Mouse (Mus musculus) forebrain, embryonic 13.5 days (tissue): ENCODE data around the gene Sprtn. TPM values are rescaled to one million over a fixed set of nuclear protein-coding genes. Genes with fewer than 3 reads are reported as not detected.

Experiments used
- ATAC-seq: fragments of 200-750 bp; cut with Nextera tagmentation; 2 replicates; pipeline ENCODE4 v1.8.0; 2017
- H3K27ac ChIP-seq: fragments of 300-500 bp; sonication (generic); 2 replicates; pipeline ENCODE4 v1.5.1; 2015; ENCODE audit warnings: inconsistent platforms, mild to moderate bottlenecking, moderate library complexity
- H3K27me3 ChIP-seq: fragments of 300-500 bp; sonication (generic); 2 replicates; pipeline ENCODE4 v1.6.1; 2015; ENCODE audit warnings: mild to moderate bottlenecking, inconsistent platforms
- H3K36me3 ChIP-seq: fragments of 300-500 bp; sonication (generic); 2 replicates; pipeline ENCODE4 v1.6.1; 2015; ENCODE audit warnings: mild to moderate bottlenecking, inconsistent platforms; ENCODE audit not compliant: poor library complexity, severe bottlenecking
- H3K4me1 ChIP-seq: fragments of 300-500 bp; sonication (generic); 2 replicates; pipeline ENCODE4 v1.6.1; 2015; ENCODE audit warnings: inconsistent platforms
- H3K4me2 ChIP-seq: fragments of 300-500 bp; sonication (generic); 2 replicates; pipeline ENCODE4 v1.6.1; 2015; ENCODE audit warnings: inconsistent platforms, mild to moderate bottlenecking, moderate library complexity
- H3K4me3 ChIP-seq: fragments of 300-500 bp; sonication (generic); 2 replicates; pipeline ENCODE4 v1.5.1; 2015; ENCODE audit warnings: mild to moderate bottlenecking, inconsistent platforms
- H3K9ac ChIP-seq: fragments of 300-500 bp; sonication (generic); 2 replicates; pipeline ENCODE4 v1.6.1; 2015; ENCODE audit warnings: mild to moderate bottlenecking, inconsistent platforms
- H3K9me3 ChIP-seq: fragments of 300-500 bp; sonication (generic); replicated peaks from 2 replicates; pipeline ENCODE4 v1.6.1; 2016; ENCODE audit warnings: inconsistent platforms
- WGBS: fragments of 180-500 bp; shearing (Covaris S2); methylation state at CpG from one replicate; pipeline ENCODE4 v1.1.7; 2015; 5-methylcytosine and 5-hydroxymethylcytosine counted together
- polyA plus RNA-seq: library from polyadenylated mRNA; unstranded; fragments of >200 nt; fragmentation: Nextera tagmentation; extraction: Ambion mirVana; gene quantifications from 2 replicates; pipeline ENCODE4 v1.2.1, GENCODE M21; 2015

The Sprtn gene
- polyA plus RNA-seq, 1 experiment from 2014 or later = 9.8 TPM

DNA sequence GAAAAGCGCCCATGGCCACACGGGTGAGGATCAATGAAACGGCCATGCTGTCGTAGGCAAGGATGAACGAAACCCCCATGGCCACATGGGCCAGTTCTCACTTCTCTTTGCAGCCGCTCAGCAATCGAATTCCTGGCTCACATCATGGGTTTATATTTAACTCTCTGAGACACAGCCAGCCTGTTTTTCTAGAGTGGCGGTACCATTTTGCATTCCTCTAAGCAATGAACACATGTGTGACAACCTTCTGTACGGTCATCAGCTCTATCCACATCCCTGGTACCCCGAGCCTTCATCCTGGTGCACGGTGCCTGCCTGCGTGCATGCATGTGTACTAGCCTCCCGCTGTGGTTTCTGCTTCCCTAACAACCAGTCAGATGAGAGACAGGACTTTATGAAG, 32.4 kb downstream of the Sprtn start:
- Histone ChIP-seq H3K9ac (no peak overlapping the region), H3K4me3 (no peak overlapping the region), H3K27me3 (no peaks in the 10 kb centered on the region), H3K4me1 (0 out of 2 replicates have a peak, but pooled peaks cover 6% of the 10 kb centered on the region), H3K9me3 (0 out of 2 replicates have a peak, but pooled peaks cover 5% of the 10 kb centered on the region), H3K27ac (no peak overlapping the region), H3K4me2 (no peak overlapping the region), H3K36me3 (peaks cover 20% of the 10 kb centered on the region)
- no peak for ATAC-seq
- WGBS = 91% methylated on average over 13 of the region's 13 CpGs

DNA sequence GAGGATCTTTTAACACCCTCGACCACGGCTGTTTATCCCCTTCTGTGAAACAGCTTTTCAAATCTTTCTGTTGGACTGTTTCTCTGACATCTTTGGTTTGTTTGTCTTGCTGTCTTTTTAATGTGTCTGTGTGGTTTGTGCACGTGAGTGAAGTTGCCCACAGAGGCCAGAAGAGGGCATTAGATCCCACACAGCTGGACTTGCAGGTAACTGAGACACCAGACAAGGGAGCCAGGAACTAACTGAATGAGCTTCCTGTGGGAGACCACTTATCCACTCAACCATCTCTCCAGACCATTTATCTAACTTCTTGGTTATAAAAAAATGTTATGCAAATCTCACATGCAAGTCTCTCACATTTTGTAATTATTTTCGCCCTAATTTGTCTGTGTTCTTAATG, 33.0 kb downstream of the Sprtn start:
- Histone ChIP-seq H3K27me3 (no peaks in the 10 kb centered on the region), H3K4me1 (0 out of 2 replicates have a peak, but pooled peaks cover 6% of the 10 kb centered on the region), H3K36me3 (peaks cover 16% of the 10 kb centered on the region), H3K9ac (no peak overlapping the region), H3K4me3 (no peak overlapping the region), H3K4me2 (no peak overlapping the region), H3K27ac (no peak overlapping the region), H3K9me3 (0 out of 2 replicates have a peak, but pooled peaks cover 5% of the 10 kb centered on the region)
- 93% methylated on average over 4 of the region's 4 CpGs for WGBS
- ATAC-seq = no peak

DNA sequence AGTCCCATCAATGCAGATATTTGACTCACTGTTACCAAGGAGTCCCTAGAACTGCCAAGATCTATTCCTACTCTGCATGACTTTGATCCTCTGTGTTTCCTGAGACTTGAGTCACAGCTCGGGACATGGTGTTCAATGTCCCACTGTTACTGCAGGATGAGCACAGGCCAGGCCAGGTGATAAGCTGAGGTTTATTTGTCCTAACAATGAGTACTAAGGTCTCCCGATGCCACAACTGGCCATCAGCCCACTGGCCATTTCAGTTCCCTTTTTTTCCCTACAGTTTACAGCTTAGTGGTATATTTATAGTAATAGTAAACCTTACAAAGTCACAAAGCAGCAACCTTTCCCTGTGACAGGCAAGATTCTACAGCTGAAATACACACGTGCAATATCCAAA, 34.7 kb downstream of the Sprtn start:
- no peak overlapping the region for H3K4me2 ChIP-seq
- no peaks in the 10 kb centered on the region for H3K27me3 ChIP-seq
- H3K4me3 ChIP-seq = no peak overlapping the region
- no peaks in the 10 kb centered on the region for H3K4me1 ChIP-seq
- H3K9me3 ChIP-seq = 0 out of 2 replicates have a peak, but pooled peaks cover 5% of the 10 kb centered on the region
- no peak for ATAC-seq
- peaks cover 14% of the 10 kb centered on the region; the same call in 1 of the 2 replicates for H3K36me3 ChIP-seq
- 93% methylated on average over 3 of the region's 3 CpGs for WGBS
- H3K9ac ChIP-seq = no peak overlapping the region
- H3K27ac ChIP-seq = no peak overlapping the region

DNA sequence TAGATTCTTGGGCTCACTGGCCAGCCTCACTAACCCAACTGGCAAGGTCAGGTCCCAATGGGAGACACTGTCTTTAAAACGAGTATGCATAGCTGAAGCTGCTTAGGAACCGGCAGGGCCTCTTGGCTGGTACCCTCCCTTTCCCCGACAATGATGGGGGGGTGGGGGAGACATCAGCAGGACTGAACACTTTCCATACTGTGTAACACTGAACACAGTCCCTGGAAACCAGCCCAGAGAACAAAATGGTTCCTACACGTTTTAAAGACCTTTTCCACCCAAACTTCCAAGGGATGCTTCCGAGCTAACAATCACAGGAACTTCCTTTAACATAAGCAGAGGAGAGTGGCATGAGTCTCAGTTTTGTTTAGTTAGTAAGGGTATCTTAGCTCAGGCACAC, 37.4 kb downstream of the Sprtn start:
- Histone ChIP-seq H3K27me3 (no peaks in the 10 kb centered on the region), H3K4me2 (no peak overlapping the region), H3K4me3 (no peak overlapping the region), H3K4me1 (no peaks in the 10 kb centered on the region), H3K9me3 (0 out of 2 replicates have a peak, but pooled peaks cover 5% of the 10 kb centered on the region), H3K27ac (no peak overlapping the region), H3K36me3 (peaks cover 32% of the 10 kb centered on the region), H3K9ac (no peak overlapping the region)
- WGBS = 90% methylated on average over 5 of the region's 5 CpGs
- ATAC-seq = no peak

DNA sequence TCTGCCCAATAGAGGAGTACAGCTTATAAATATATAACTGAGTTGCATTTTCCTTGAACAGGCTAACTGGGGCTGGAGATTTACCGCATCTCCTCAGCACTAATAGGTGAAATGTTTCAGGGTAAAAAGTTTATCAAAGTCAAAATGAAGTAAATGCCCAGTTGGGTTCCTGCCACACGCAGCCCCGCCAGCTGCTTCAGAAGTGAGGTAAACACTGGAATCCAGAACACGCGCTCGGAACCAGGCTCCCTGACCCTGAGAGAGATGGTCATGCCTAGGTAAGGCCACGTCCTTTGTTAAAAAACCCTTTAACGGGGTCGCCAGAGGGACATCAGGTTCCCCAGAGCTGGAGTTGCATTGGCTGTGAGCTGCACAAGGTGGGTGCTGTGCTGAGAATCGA, 39.0 kb downstream of the Sprtn start:
- whole genome bisulfite sequencing = 95% methylated on average over 10 of the region's 10 CpGs
- no peaks in the 10 kb centered on the region for H3K27me3 ChIP-seq
- no peaks in the 10 kb centered on the region for H3K9me3 ChIP-seq
- no peak overlapping the region for H3K4me2 ChIP-seq
- no peak overlapping the region for H3K9ac ChIP-seq
- no peak overlapping the region for H3K4me3 ChIP-seq
- ATAC-seq = no peak
- H3K36me3 ChIP-seq = peaks cover 44% of the 10 kb centered on the region
- H3K27ac ChIP-seq = no peak overlapping the region
- H3K4me1 ChIP-seq = no peaks in the 10 kb centered on the region

DNA sequence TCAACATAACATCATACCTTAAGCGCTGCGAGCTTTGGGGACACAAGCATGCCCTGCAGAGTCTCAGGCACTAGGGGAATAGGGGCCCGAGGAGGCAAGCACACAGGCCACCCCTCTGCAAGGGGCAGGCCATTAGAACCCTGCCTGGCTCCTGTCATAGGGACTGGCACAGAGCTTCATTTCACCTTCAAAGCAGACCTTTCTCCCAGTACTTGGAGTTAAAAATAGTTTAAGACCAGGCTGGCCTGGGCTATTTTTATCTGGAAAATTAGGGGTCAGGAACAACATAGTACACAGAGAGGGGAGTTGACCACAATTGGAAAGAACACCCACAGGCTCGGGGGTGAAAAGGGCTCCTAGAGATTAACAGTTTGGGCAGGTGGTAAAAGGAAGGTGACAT, 39.6 kb downstream of the Sprtn start:
- H3K4me2 ChIP-seq = no peak overlapping the region
- H3K27me3 ChIP-seq = no peaks in the 10 kb centered on the region
- 97% methylated on average over 4 of the region's 4 CpGs for WGBS
- ATAC-seq = no peak
- H3K36me3 ChIP-seq = peaks cover 46% of the 10 kb centered on the region
- H3K27ac ChIP-seq = no peak overlapping the region
- no peak overlapping the region for H3K9ac ChIP-seq
- H3K4me3 ChIP-seq = no peak overlapping the region
- no peaks in the 10 kb centered on the region for H3K4me1 ChIP-seq
- H3K9me3 ChIP-seq = no peaks in the 10 kb centered on the region

DNA sequence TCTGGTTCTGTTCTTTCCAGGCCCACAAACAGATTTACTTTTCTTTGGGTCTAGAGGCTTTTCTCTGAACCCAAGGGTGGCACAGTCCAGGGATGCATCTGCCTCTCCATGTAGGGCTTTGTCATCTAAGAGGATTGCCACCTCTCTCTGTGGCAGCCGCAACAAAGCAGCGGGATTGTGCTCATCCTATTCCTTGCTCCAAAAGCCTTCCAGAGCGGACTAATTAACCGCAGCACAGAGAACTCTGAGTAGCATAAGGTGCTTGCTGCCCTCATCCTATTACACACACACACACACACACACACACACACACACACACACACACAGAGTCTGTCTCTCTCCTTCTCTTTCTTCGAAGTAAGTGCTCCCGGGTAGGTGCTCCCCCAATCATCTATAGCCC, 46.1 kb downstream of the Sprtn start:
- Histone ChIP-seq H3K4me1 (peaks cover 44% of the 10 kb centered on the region), H3K4me2 (no peak overlapping the region), H3K4me3 (no peak overlapping the region), H3K27me3 (no peaks in the 10 kb centered on the region), H3K27ac (no peak overlapping the region), H3K36me3 (peaks cover 31% of the 10 kb centered on the region), H3K9me3 (no peaks in the 10 kb centered on the region), H3K9ac (no peak overlapping the region)
- 83% methylated on average over 6 of the region's 6 CpGs for WGBS
- ATAC-seq = no peak

DNA sequence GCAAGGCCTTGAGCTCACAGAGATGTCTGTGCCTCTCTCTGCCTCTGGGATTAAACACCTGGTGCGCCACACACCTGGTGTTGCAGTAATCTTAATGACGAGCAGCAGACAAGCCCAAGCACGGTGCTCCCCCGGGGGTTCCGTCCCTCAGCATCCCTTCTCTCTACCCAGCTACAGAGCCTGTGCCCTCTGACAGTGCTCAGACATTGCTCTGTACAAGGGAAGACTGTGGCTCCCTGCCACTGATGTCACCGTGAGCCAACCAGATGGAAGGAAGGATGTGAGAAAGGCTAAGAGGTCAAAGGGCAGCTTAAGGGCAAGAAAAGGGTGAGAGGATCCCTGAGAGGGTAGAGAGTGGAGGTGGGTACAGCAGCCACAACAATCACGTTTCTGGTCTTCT, 46.7 kb downstream of the Sprtn start:
- Histone ChIP-seq H3K4me3 (no peak overlapping the region), H3K27me3 (no peaks in the 10 kb centered on the region), H3K9me3 (no peaks in the 10 kb centered on the region), H3K4me2 (no peak overlapping the region), H3K27ac (no peak overlapping the region), H3K4me1 (peaks cover 44% of the 10 kb centered on the region), H3K9ac (no peak overlapping the region), H3K36me3 (peaks cover 25% of the 10 kb centered on the region)
- no peak for ATAC-seq
- WGBS = 80% methylated on average over 7 of the region's 7 CpGs

DNA sequence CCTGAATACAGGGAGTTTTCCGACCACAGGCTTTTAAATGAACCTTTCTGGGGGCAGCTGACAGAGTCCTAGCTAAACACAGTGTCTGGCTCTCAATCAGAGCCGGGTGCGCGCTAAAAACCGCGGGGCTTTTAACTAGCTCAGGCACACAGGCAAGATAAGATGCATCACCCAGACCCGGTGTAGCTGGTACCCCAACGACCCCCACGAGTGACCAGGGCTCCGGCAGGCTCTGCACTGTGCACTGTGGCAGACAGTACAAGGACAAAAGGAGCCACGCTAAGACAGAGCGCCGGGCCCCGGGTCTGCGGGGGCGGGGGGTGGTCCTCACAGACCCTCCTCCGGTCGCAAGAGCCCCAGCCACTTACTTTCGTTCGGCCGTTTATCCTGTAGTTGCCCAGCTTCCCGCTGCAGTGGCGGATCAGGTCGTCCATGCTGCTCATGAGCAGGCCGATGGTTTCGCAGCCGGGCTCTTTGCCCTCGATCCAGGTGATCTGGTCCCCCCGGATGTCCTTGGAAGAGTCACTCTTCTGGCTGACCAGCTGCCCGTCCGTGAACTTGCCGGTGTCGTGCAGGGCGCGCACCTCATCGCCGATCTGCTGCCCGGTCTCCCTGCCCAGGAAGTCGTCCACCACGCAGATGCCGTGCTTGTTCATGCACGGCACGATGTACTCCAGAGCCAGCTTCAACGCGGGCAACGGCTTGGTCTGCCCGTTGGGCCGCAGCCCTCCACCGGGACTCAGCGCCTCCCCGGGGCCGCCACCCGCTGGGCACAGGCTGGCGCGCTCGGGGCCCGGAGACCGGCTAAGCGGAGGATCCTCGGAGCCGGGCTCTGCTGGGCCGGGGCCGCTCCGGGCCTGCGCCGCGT, 50.4 kb downstream of the Sprtn start:
- Histone ChIP-seq H3K27ac (peak overlapping the region; percentile 97), H3K9ac (peak overlapping the region; percentile 99), H3K9me3 (no peaks in the 10 kb centered on the region), H3K4me3 (peak overlapping the region; percentile 96), H3K4me2 (peak overlapping the region; percentile 88), H3K4me1 (peaks cover 55% of the 10 kb centered on the region), H3K27me3 (no peaks in the 10 kb centered on the region), H3K36me3 (peaks cover 4% of the 10 kb centered on the region; the same call in 1 of the 2 replicates)
- peak; percentile 46 for ATAC-seq
- WGBS = under 1% methylated on average over 58 of the region's 67 CpGs

DNA sequence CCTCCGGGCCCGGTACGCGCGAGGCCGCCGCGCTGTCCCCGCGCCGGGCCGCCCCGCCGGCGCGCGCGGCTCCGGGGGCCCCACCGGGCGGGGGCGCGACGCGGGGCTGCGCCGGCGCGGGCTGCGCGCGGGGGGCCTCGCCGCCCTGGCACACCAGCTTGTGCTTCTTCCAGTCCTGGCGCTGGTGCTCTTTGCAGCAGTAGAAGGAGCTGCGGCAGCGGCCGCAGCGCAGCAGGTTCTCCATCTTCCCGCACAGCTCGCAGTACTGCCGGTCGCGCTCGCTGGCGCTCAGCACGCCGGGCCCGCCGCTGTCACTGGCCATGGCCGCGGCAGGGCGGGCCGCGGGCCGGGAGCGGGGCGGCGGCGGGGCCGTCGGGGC, 51.0 kb downstream of the Sprtn start:
- under 1% methylated on average over 48 of the region's 62 CpGs for WGBS

DNA sequence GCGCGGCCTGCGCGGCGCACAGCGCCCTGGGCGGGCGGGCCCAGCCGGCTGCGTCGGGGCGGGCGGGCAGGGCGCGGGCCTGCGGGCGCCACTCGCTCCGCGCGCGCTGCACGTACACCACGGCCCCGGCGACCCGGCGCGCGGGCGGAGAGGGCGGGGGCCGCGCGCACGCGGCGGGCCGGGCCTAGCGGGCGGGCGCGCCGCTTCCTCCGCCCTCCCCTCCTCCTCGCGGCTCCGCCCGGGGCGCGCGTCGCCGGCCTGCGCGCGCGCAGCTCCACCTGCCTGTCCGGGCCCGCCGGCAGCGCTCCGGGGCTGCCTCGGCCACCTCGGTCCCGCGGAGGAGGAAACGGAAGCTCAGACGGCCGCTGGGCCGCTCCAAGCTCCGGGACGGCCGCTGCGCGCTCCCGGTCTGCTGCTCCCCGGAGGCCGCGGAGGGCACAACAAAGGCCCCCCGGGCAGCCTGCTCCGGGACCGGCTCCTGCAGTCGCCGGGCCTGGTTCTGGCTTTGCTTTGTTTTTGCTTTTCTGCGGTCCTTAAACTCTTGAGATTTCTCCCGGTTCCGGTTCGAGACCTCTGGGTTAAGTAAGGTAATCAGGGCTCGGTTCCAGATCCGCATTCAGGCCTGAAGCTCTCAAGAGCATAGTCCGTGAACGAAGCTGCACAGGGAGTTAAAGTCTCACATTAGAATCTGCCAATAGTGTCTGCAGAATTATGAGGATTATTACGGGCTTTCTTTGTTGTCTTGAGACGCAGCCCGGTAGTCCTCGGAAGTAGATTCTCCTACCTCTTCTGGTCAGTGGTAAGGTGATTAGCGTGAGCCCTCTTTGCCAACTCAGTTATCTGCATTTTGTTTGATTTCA, 51.8 kb downstream of the Sprtn start, which contains the start of gene Egln1:
TSS of gene Egln1 (minus strand) at position 116 of the 860 bp plus-strand sequence.
- H3K4me3 ChIP-seq = peak within 1 kb of the TSS; percentile 96
- ATAC-seq = peak; percentile 84
- WGBS = under 1% methylated on average over 31 of the region's 98 CpGs
- peak within 1 kb of the TSS; percentile 99 for H3K9ac ChIP-seq
- H3K4me1 ChIP-seq = peaks cover 43% of the 10 kb centered on the region
- peak within 1 kb of the TSS; percentile 88 for H3K4me2 ChIP-seq
- H3K27ac ChIP-seq = peak within 1 kb of the TSS; percentile 97
- no peaks in the 10 kb centered on the region for H3K27me3 ChIP-seq
- no peaks in the 10 kb centered on the region for H3K9me3 ChIP-seq
- H3K36me3 ChIP-seq = peaks cover 2% of the 10 kb centered on the region; the same call in 1 of the 2 replicates

More for the DNA sequence above, 51.0 kb downstream of the Sprtn start:
- Histone ChIP-seq H3K9me3 (no peaks in the 10 kb centered on the region), H3K27ac (peak overlapping the region; percentile 97), H3K9ac (peak overlapping the region; percentile 99), H3K4me3 (peak overlapping the region; percentile 96), H3K27me3 (no peaks in the 10 kb centered on the region), H3K4me2 (peak overlapping the region; percentile 88), H3K36me3 (peaks cover 4% of the 10 kb centered on the region; the same call in 1 of the 2 replicates), H3K4me1 (peaks cover 49% of the 10 kb centered on the region)
- ATAC-seq = peak; percentile 25

DNA sequence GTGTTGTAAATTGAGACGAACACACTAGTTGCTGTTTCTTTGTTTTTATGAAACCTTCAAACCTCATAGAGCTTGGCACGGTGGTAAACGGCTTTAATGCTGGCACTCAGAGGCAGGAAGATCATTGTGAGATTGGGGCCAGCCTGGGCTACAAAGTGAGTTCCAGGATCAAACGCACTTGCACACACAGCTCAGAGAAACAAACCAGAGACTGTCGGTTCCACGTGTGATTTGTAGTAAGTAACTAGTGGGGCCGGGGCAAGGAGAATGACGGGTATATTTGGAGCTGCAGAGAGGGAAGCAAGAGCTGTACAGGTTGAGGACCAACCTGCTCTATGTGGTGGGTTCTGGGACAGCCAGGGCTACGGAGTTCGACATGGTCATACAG, 52.4 kb downstream of the Sprtn start:
- peak overlapping the region; percentile 99 for H3K9ac ChIP-seq
- peak overlapping the region; percentile 88 for H3K4me2 ChIP-seq
- peak overlapping the region; percentile 97 for H3K27ac ChIP-seq
- no peaks in the 10 kb centered on the region for H3K27me3 ChIP-seq
- peak overlapping the region; percentile 96 for H3K4me3 ChIP-seq
- no peaks in the 10 kb centered on the region for H3K36me3 ChIP-seq
- 0 out of 2 replicates have a peak, but pooled peaks have one; percentile 14 for ATAC-seq
- H3K9me3 ChIP-seq = no peaks in the 10 kb centered on the region
- 32% methylated on average over 10 of the region's 10 CpGs for WGBS
- peaks cover 38% of the 10 kb centered on the region for H3K4me1 ChIP-seq
